Mouse (Mus musculus) ovary, postnatal 36 days (tissue): ENCODE data around the gene Psmd11.

Experiments used
- DNase-seq: peaks from one replicate; pipeline ENCODE4 v3.0.0; 2022; ENCODE audit warnings: low spot score, mixed read lengths

Gene Psmd11

GRCm38 (mm10) chr11:80482347-80482746, 53.9 kb downstream of the Psmd11 start:
- no peak for DNase-seq

DNA sequence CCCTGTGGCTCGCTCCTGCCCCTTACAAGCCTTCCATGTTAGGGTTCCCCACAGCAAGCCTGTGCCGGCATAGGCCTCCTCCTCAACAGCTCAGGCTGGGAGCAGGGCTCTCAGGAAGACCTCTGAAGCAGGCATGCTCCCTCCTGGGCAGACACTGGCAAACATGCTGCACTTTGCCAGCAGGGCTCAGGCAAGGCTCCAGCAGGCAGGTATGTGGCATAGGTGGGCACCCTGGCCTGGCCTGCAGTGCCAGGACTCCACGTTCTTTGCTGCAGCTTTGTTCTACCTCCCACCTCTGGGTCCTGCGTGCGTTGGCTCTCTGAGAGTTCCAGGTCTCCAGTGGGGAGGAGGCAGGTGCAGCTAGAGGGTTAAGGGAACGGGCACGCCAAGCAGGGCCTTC, 54.5 kb downstream of the Psmd11 start:
- DNase-seq, result no peak

DNA sequence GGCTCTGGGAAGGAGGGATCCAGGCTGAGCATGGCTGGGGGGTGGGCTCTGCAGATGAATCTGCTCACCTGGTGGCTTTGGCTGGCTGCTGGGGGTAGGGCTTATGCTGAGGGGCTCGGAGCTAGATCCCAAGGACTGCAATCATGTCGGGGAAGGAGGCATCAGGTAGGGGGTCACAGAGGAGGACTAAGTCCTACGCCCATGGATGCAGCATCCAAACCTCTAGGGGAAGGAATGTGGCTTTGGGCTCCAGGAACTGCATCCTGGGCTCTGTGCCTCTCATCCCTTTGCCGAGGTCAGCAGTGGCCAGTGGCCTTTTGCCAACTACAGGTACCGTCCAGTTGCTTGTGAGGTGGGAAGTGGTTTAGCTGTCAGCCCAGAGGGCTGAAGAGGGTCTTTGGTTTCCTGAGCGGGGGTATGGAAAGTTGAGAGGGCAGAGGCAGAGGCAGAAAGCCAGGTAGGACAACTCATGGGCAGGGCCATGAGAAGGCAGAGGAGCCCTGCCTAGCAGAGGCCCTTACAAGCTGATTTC, 55.2 kb downstream of the Psmd11 start:
- no peak for DNase-seq

GRCm38 (mm10) chr11:80484191-80484791, 55.9 kb downstream of the Psmd11 start:
- DNase-seq, result no peak

DNA sequence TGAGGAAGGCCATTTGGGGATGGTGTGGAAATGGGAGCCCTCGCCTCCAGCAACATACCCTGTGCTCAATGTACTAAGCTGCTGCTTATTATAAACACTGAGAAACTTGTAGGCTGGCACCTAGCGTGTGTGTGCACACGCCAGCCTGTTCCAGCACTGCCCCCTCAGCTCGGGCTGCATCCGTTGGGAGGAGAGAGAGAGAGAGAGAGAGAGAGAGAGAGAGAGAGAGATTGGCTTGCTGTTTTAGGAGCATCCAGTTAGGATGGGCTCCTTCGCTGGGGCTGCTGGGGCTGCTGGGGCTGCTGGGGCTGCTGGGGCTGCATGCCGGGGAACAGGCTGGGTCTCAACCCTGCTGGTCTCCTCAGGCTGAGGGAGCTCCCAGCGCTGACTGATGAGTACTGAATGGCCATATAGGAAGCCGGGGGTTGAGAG, 56.7 kb downstream of the Psmd11 start:
- DNase-seq, result no peak

- no peak for DNase-seq
Observed at GRCm38 (mm10) chr11:80485622-80486206, 57.3 kb downstream of the Psmd11 start.

DNA sequence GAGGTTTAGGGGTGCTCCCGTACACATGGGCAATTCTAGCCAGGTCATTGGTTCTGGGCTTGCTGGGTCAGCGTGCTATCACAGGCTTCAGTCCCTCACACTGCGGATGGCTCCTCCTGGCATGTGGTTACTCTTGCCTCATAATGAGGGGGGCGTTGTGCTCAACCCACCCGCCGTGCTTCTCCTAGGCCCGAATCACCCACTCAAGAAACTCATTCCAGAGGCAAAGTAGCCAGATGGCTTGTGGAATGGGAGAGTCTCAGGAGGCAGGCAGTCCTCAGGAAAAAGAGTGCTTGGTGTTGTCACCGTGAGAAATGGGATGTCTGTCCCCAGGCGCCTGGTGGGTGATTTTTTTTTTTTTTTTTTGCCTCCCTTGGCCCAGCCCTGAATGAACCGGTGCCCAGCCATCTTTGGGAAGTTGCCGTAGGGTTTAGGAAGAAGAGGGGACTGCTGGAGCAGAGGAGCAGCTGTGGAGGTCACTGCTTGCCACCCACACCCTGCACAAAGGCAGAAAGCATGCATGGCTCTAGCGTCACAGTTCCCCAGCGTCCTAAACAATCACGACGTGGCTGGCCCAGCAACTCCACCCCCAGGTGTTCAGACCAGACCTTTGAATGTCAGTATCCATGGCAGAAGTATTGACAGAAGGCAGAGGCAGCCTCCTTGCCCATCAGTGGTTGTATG, 59.6 kb downstream of the Psmd11 start:
- no peak for DNase-seq

DNA sequence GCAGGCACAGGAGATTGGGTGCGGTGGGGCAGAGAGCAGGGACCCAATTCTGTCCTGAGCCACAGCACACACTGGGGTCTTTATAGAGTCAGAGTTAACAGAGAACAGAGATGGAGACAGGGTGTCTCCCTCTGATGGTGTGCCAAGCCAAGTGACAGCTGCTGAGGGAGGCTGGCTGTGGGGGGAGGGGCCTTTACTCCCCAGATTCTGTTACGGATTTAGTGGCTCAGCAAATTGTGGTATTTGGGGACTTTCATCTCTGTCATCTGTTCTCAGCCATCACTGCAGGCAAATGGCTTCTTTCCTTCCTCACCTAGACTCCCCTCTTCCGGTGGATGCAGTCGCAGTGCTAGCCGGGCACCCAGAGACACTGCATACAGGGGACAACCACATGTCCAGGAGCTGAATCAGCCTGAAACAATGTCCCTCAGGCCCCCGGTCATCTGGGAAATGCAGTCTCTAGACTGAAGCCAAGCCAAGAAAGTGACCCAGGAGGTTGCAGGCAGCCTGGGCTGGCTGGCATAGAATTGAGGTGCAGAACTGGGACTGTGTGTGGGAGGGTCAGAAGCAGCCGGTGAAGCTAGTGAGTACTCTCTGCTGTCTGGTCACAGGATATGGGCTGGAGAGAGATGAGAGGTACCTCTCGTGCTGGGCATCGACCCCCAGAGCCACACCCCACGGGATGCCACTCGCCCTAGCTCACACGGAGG, 60.9 kb downstream of the Psmd11 start:
- no peak for DNase-seq

DNA sequence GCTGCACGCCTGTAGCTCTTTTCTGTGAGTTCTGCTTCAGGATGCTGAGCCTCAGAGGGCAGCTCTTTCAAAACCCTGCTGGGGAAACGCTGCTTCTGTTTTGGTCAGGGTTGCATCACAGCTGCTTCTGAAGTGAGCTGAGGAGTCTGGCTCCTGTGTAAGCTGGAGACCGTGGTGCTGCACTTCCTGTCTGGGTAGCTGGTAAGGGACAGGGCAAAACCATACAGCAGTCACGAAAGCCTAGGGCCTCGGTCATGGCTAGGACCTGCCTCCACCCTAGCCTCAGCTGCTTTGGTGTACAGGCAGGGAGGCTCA, 61.4 kb downstream of the Psmd11 start:
- DNase-seq, result no peak

- DNase-seq, result no peak
Observed at GRCm38 (mm10) chr11:80490831-80491230, 62.4 kb downstream of the Psmd11 start.

DNA sequence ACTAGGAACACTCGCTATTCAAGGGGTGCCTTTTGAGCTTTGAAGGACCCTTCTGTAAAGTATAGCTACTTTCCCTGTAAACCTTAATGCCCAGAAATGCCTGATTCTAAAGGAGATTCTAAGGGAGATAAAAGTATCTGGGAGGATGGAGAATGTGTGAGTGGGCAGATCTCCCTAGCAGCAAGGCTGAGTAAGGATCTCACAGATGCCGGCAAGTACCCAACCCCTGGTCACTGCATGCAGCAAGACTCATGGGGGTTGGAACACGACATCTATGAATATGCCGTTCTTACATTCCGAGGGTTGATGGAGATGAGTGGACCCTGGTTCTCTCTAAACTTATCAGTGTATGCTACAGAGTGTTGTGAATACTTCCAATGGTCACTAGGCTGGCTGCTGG, 64.8 kb downstream of the Psmd11 start:
- no peak for DNase-seq

GRCm38 (mm10) chr11:80494852-80495251, 66.4 kb downstream of the Psmd11 start:
- DNase-seq, result no peak

- DNase-seq, result no peak
Observed at GRCm38 (mm10) chr11:80495972-80496371, 67.6 kb downstream of the Psmd11 start.

DNA sequence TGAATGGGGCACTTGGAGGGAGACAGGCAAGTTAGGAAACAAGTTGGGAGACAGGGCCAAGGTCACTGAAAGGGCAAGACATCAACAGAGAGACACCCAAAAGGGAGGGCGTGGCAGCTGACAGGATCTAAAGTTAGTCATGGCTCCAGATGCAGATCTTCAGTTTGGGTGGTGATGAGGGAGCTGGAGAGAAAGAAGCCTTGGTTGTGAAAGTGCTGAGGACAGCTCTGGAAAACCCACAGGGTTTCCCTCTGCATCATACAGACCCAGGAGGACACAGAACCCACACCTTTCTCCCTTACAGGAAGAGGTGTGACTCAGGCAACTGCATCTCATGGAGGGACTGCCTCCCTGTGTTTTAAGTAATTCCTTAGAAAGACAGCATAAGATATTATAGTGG, 68.2 kb downstream of the Psmd11 start:
- no peak for DNase-seq

- DNase-seq, result no peak
Observed at GRCm38 (mm10) chr11:80497225-80497919, 69.0 kb downstream of the Psmd11 start.

DNA sequence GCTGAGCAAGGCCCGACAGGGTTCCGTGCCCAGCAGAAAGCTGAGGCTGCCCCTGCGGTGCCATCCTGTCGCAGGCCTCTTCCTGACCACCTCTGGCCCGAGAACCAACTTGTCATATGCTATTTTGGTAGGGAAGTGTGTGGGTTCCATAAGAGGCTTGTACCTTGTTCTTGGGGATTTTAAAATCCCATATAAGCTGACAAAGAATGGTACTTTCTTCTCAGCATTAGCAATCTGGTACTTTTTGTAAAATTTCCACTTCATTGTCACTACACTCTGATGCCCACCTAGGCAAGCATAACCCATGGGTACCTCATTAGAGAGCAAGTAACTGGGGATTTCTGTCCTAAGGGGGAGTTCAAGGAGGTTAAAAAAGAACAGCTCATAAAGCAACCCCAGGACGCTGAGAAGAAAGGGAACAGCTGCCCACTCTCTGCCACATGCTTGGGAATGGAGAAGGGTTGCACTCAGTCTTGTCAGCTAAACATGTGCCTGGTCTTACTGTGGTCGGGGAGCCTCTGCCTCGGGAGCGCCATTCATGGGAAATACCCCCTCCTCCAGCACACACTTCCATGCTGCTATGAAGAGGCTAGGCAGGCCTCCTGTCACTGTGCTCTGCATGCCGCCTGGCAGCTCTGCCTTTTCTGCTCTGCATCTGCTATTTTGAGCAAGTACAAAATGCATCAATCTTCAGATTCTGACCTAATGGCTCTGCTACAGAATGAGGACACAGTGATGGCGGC, 70.1 kb downstream of the Psmd11 start:
- DNase-seq, result no peak

DNA sequence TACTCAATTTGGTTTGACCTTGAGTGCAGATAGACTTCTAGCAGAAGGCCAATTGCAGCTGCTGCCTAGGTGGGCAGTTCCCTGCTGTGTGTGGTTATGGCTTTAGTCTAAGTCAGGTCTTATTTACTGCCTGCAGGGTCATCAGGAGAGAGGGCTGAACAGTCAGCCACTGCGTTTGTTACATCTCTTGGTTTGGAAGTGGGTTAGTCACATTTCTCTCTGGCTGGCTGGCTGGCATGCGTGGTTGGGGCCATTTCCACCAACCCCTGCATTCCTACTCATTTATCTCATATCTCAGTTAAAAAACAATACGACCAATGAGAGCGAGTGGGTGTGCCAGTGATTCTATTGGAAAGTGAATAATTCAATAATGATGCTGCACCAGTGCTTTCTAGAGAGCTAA, 71.1 kb downstream of the Psmd11 start:
- no peak for DNase-seq

DNA sequence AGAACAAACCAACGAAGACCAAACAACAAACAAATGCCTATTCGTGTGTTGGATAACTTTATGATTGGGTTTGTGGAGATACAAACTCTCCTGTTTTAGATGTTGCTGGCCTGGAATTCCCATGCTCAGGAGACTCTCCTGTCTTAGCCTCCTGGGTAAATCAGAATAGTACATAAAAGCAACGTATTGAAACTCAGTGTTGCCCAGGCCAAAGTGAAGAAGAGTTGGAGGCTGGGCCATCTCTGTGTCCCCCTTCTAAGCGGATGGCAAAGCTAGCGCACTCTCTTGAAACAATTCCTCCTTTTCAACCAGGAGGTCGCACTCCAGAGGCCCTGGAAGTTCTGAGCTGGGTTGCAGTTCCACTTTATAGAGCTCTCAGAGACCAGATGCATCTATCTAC, 74.9 kb downstream of the Psmd11 start:
- no peak for DNase-seq

GRCm38 (mm10) chr11:80503726-80504452, 75.5 kb downstream of the Psmd11 start:
- no peak for DNase-seq

- DNase-seq, result no peak
Observed at GRCm38 (mm10) chr11:80504519-80505385, 76.3 kb downstream of the Psmd11 start.
